Mouse (Mus musculus): ENCODE data around the gene Kcnab1. TPM values are rescaled to one million over a fixed set of nuclear protein-coding genes. Genes with fewer than 3 reads are reported as not detected.

Kcnab1 gene
- polyA plus RNA-seq, 1 experiment from 2014 or later, result 6.8 TPM

DNA sequence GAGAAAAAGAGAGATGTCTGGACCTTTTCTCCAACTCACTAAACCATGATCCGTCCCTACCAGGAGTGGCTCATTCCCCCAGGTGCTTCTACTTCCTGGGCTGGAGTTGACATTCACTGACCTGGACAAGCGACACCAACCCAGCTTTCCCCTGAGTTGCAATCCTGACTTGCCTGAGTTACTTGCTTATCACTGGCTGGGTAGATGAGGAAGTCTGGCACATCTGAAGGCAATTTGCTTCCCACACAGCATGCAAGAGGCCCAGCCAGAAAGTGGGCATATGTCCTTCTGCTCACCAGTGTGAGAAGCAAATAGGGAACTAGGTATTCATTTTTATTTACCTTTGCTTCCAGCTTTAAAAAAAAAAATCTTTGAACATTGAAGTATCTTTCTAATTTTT lies 174.2 kb downstream of the Kcnab1 start:
- Histone ChIP-seq H3K4me1 (replicated peaks) (no peaks in the 10 kb centered on the region), H3K27me3 (no peaks in the 10 kb centered on the region), H3K9ac (no peak overlapping the region), H3K27ac (no peak overlapping the region), H3K4me3 (no peak overlapping the region), H3K36me3 (no peaks in the 10 kb centered on the region), H3K9me3 (no peaks in the 10 kb centered on the region), H3K4me2 (no peak overlapping the region)
- 94% methylated on average over 2 of the region's 2 CpGs for WGBS
- no peak for ATAC-seq (ENCODE audit: low FRiP score)

DNA sequence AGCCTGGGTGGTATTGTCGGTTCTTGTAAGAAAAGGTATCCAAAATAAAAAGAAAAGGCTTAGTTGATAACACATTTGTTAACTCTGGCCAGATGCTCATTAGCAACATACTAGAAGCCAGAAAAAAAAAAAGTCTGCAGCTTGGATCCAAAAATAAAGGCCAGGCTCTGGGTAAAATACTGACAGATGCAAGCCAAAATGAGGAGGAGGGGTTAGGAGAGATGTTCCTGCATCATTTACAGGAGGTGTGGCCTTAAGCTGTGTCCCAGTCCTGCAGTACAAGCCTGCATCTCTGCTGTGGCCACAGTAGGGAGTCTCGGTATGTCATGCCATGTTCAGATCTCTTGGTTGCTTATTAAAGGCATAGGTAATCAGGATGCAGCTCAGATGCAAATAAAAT lies 179.8 kb downstream of the Kcnab1 start:
- no peaks in the 10 kb centered on the region for H3K36me3 ChIP-seq
- WGBS, result 92% methylated on average over 2 of the region's 2 CpGs
- no peak overlapping the region for H3K9ac ChIP-seq
- no peak overlapping the region for H3K27ac ChIP-seq
- H3K4me3 ChIP-seq, result no peak overlapping the region
- no peaks in the 10 kb centered on the region for H3K27me3 ChIP-seq
- no peak for ATAC-seq (ENCODE audit: low FRiP score)
- no peaks in the 10 kb centered on the region for H3K4me1 ChIP-seq (replicated peaks)
- no peak overlapping the region for H3K4me2 ChIP-seq
- H3K9me3 ChIP-seq, result no peaks in the 10 kb centered on the region

DNA sequence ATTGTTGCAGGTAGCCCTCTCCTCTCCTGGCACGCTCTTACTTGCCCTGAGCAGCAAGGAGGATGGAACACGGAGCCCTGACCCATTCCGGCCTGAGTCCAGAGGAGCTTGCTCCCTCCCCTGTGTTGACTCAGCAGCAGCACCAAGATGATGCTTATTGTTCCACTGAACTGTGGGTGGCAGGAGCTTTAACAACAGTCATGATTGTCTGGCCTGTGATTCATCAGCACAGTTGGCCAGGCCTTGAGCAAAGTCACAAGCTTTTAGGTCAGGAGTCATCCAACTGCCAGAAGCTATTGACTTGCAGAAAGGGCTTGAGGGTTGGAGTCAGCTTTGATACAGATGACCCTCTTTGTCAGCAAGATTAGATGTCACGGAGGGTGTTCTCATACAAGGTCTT lies 187.8 kb downstream of the Kcnab1 start:
- no peaks in the 10 kb centered on the region for H3K9me3 ChIP-seq
- H3K36me3 ChIP-seq, result no peaks in the 10 kb centered on the region
- no peak overlapping the region for H3K9ac ChIP-seq
- H3K4me1 ChIP-seq (replicated peaks), result no peaks in the 10 kb centered on the region
- no peak for ATAC-seq (ENCODE audit: low FRiP score)
- no peak overlapping the region for H3K4me3 ChIP-seq
- H3K27me3 ChIP-seq, result no peaks in the 10 kb centered on the region
- no peak overlapping the region for H3K27ac ChIP-seq
- 19% methylated on average over 4 of the region's 4 CpGs for WGBS
- no peak overlapping the region for H3K4me2 ChIP-seq

DNA sequence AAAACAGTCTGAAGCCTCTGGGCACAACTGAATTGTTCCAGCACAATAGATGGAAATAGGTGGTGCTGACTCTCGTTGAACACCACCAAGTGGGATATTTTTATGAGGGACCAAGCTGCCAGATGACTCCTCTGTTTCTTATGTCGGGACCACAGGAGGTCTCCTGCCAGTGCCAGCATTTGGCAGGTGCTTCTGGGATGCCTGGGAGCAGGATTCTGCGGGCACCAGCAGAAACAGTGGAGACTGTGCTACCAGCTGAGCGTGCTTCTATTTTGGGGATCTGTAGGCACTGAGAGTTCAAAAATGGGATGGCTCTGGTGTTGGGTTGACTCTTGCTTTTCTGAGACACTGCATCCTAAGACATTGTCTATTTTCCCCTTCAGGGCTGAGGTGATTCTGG lies 190.0 kb downstream of the Kcnab1 start:
- Histone ChIP-seq H3K9ac (no peak overlapping the region), H3K9me3 (no peaks in the 10 kb centered on the region), H3K4me2 (no peak overlapping the region), H3K36me3 (no peaks in the 10 kb centered on the region), H3K27ac (no peak overlapping the region), H3K4me1 (replicated peaks) (no peaks in the 10 kb centered on the region), H3K27me3 (no peaks in the 10 kb centered on the region), H3K4me3 (no peak overlapping the region)
- WGBS, result 83% methylated on average over 4 of the region's 4 CpGs
- ATAC-seq (ENCODE audit: low FRiP score), result no peak

DNA sequence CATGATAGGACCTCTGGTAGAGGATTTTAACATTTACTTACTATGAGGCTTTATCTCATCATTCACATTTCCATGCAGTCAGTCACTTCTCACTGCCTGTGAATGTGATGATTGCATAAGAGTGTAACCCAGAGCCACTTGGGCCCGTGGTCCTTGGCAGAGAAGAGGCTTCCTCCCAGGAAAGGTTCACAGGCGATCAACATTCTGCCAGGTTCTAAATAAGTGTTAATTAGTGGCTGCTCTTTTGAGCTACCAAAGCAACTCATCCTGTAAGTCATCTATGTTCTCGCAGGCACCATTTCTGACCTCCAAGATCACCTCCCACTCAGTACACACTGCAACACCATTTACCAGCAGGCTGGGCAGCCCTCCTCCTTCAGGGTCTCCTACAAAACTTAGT lies 192.3 kb downstream of the Kcnab1 start:
- no peak for ATAC-seq (ENCODE audit: low FRiP score)
- Histone ChIP-seq H3K9me3 (no peaks in the 10 kb centered on the region), H3K4me1 (replicated peaks) (no peaks in the 10 kb centered on the region), H3K4me3 (no peak overlapping the region), H3K27me3 (no peaks in the 10 kb centered on the region), H3K9ac (no peak overlapping the region), H3K4me2 (no peak overlapping the region), H3K36me3 (no peaks in the 10 kb centered on the region), H3K27ac (no peak overlapping the region)
- 76% methylated on average over 3 of the region's 3 CpGs for WGBS

DNA sequence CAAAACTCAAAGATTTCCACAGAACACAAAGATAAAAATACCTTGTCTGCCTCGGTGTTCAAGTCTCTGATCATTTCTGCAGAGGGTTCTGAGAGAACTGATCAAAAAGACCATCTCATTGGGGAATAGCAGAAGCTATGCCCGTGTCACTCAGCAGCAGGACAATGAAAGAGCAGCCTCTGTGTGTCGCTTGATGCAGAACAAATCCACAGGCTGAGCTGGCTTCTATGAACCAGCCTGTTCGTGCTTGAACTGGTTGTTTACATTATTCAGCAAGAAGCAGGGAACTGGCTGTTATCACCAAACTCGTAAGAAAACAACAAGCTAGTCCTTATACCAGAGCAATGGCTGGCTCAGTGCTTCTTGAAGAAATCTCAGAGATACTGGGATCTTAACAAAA lies 193.4 kb downstream of the Kcnab1 start:
- Histone ChIP-seq H3K9ac (no peak overlapping the region), H3K27ac (no peak overlapping the region), H3K9me3 (no peaks in the 10 kb centered on the region), H3K4me2 (no peak overlapping the region), H3K4me3 (no peak overlapping the region), H3K36me3 (no peaks in the 10 kb centered on the region), H3K27me3 (no peaks in the 10 kb centered on the region), H3K4me1 (replicated peaks) (no peaks in the 10 kb centered on the region)
- ATAC-seq (ENCODE audit: low FRiP score), result no peak; the same call in 1 of the 2 replicates
- WGBS, result 14% methylated on average over 5 of the region's 5 CpGs

DNA sequence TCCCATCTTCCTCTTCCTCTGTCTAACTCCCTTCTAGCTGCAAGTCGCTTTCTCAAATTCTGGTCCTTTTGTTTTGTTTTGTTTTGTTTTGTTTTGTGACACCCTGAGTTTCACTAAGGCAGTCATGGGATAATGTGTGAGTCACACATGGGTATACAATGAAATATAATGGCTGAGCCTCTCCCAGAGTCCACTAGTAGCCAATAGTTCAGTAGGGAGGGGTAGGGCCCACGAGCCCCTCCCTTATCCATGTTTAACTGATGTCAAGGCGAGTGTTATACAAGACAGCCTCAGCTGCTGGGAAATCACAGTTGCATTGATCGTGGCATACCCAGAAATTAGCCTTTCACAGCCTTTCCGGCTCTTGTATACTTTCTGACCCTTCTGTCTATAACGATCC lies 206.7 kb downstream of the Kcnab1 start:
- Histone ChIP-seq H3K4me3 (no peak overlapping the region), H3K9me3 (no peaks in the 10 kb centered on the region), H3K36me3 (no peaks in the 10 kb centered on the region), H3K27me3 (no peaks in the 10 kb centered on the region), H3K4me1 (replicated peaks) (no peaks in the 10 kb centered on the region), H3K9ac (no peak overlapping the region), H3K4me2 (no peak overlapping the region), H3K27ac (no peak overlapping the region)
- WGBS, result 62% methylated on average over 6 of the region's 6 CpGs
- no peak for ATAC-seq (ENCODE audit: low FRiP score)

DNA sequence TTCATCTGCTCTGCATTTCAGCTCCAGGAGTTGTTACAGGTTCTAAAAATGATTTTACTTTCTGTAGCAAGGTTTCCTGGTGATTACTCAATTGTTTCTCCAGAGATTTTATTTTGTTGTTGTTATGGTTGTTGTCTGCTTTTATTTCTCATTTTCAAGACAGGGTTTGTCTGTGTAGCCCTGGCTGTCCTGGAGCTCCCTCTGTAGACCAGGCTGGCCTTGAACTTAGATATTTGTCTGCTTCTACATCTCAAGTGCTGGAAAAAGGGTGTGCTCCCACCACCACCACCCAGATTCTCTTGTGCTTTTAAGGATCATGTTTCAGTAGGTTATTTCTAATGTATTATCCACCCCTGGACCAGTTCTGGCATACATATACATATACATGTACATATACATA lies 207.6 kb downstream of the Kcnab1 start:
- Histone ChIP-seq H3K9ac (no peak overlapping the region), H3K9me3 (no peaks in the 10 kb centered on the region), H3K4me1 (replicated peaks) (no peaks in the 10 kb centered on the region), H3K4me2 (no peak overlapping the region), H3K4me3 (no peak overlapping the region), H3K36me3 (no peaks in the 10 kb centered on the region), H3K27me3 (no peaks in the 10 kb centered on the region), H3K27ac (no peak overlapping the region)
- ATAC-seq (ENCODE audit: low FRiP score), result no peak

DNA sequence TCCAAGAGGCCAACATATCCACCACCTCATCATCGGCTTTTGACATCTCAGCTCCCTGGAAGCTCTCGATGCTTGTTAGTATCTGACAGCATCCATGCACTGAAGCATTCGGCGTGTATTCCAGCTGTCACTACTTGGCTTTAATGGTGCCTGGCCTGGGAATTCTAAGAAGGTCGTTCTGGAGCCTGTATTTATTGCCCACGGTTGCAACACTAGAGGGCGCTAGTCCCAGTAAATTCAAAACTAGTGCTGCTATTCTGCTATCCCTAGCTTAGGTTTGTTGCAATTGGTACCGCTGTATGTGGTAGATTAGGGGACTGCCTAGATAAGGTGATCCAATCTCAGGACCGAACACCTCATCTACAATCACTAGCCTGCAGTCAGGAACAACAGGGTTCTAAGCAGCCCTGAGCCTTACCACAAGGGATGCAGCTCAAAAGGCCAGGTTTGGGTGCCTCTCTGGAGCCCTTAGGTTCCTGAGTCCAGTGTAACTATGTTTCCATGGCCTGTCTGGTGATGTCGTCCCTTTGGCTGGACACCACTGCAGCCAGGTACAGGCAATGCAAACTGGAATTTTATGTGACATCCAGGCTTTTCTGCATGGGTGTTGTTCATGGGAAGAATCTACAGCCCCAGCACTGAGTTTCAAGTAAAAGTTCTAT lies 208.8 kb downstream of the Kcnab1 start:
- WGBS, result 41% methylated on average over 10 of the region's 10 CpGs

DNA sequence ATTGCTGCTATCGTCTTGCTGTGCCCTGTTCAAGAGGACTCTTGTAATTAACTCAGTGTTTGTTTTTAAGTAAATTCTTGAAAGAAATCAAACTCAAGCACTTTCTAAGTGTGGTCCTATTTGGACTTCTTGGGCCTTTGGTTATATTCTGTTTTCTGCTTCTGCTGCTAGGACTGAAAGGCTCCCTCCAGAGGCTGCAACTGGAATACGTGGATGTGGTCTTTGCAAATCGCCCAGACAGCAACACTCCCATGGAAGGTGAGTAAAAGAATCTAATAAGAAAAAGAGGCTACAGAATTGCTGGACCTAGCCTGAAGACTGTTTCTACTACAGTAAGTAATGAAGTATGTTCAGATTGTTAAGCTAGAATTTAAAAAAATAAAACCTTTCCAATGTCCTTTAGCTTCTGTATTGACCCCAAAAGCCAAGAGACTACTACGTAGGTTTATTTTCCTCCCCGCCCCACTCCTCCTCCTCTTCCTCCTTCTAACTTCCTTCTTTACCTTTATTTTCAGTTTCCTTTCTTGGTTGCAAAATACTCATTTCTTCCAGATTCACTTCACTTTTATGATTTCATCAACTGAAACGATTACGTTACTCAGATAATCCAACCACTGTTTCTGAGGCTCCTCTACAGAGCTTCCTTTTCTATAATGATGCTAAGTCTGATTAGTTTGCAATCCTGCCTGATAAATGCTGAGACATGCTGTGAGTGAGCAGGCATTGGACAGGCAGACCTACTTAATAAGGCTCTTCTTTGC lies 210.2 kb downstream of the Kcnab1 start:
- no peak overlapping the region for H3K27ac ChIP-seq
- H3K4me1 ChIP-seq (replicated peaks), result no peaks in the 10 kb centered on the region
- no peaks in the 10 kb centered on the region for H3K27me3 ChIP-seq
- no peak for ATAC-seq (ENCODE audit: low FRiP score)
- H3K36me3 ChIP-seq, result no peaks in the 10 kb centered on the region
- H3K9ac ChIP-seq, result no peak overlapping the region
- H3K4me2 ChIP-seq, result no peak overlapping the region
- no peaks in the 10 kb centered on the region for H3K9me3 ChIP-seq
- H3K4me3 ChIP-seq, result no peak overlapping the region
- 74% methylated on average over 7 of the region's 7 CpGs for WGBS

More for the DNA sequence above, 208.8 kb downstream of the Kcnab1 start:
- Histone ChIP-seq H3K9ac (no peak overlapping the region), H3K4me3 (no peak overlapping the region), H3K36me3 (no peaks in the 10 kb centered on the region), H3K4me1 (replicated peaks) (no peaks in the 10 kb centered on the region), H3K27ac (no peak overlapping the region), H3K27me3 (no peaks in the 10 kb centered on the region), H3K4me2 (no peak overlapping the region), H3K9me3 (no peaks in the 10 kb centered on the region)
- ATAC-seq (ENCODE audit: low FRiP score), result no peak

DNA sequence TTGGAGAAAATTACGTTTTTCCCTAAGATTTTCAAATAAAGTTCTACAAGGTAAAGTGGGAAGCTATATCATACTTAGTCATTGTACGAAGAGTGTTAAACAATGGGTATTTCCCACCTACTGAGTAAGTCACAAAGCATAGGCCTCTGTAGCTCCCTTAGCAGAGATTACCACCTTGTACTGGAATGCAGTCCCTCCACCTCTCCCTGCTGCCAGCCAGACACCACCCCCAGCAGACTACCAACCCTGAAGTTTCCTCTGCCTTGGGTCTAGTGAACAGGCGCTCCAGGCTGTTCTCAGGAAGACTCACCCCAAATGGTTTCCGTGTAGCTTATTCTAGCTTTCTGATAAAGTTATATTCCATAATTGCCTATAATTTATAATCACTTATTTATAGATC lies 211.8 kb downstream of the Kcnab1 start:
- Histone ChIP-seq H3K27ac (no peak overlapping the region), H3K27me3 (no peaks in the 10 kb centered on the region), H3K4me1 (replicated peaks) (no peaks in the 10 kb centered on the region), H3K9me3 (no peaks in the 10 kb centered on the region), H3K36me3 (no peaks in the 10 kb centered on the region), H3K9ac (no peak overlapping the region), H3K4me2 (no peak overlapping the region), H3K4me3 (no peak overlapping the region)
- WGBS, result 86% methylated on average over 4 of the region's 4 CpGs
- ATAC-seq (ENCODE audit: low FRiP score), result no peak

DNA sequence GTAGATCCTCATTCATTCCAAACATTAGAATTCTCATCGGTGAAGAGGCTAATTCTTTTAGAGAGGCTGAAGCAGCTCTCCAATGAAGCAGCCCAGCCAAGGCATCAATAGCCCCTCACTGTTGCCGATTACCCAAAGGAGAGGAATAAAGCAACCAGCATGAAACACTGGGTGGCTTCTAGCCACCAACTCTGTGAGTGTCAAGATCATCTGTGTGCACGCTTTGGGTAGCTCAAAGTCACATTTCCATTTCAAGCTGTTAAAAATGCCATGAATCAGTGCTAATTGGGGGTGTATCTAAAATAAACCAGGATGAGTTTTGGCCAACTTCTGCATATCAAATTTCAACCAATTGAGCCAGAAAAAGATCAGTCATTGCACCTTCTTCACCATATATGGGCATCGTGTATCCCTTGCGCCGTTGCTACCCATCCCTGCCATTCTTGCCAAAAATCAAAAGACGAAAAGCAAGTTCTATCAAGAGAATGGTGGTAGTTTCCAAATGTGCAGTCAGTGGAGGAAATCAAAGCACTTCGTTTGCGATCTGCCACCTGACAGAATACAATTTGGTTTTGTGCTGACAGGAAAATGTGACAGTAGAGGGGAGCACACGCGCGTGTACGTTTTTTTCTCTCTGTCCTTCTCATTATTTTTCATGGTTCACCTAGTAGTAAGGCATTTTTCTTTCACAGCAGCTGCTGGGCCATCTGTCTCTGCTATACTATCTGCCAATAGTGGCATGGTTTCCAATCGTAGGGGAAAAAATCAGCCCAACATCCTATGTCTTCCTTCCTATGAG lies 213.0 kb downstream of the Kcnab1 start:
- H3K4me2 ChIP-seq, result no peak overlapping the region
- WGBS, result 84% methylated on average over 14 of the region's 14 CpGs
- no peak overlapping the region for H3K4me3 ChIP-seq
- H3K9me3 ChIP-seq, result no peaks in the 10 kb centered on the region
- no peaks in the 10 kb centered on the region for H3K36me3 ChIP-seq
- no peak overlapping the region for H3K9ac ChIP-seq
- no peaks in the 10 kb centered on the region for H3K4me1 ChIP-seq (replicated peaks)
- H3K27me3 ChIP-seq, result no peaks in the 10 kb centered on the region
- no peak for ATAC-seq (ENCODE audit: low FRiP score)
- H3K27ac ChIP-seq, result no peak overlapping the region

Measured in hindbrain, embryonic 13.5 days (tissue).